Mouse (Mus musculus): ENCODE data around the gene Atp7b. TPM values are rescaled to one million over a fixed set of nuclear protein-coding genes. Genes with fewer than 3 reads are reported as not detected.

Gene Atp7b
- total RNA-seq, 1 experiment from 2014 or later = 3.9 TPM

DNA sequence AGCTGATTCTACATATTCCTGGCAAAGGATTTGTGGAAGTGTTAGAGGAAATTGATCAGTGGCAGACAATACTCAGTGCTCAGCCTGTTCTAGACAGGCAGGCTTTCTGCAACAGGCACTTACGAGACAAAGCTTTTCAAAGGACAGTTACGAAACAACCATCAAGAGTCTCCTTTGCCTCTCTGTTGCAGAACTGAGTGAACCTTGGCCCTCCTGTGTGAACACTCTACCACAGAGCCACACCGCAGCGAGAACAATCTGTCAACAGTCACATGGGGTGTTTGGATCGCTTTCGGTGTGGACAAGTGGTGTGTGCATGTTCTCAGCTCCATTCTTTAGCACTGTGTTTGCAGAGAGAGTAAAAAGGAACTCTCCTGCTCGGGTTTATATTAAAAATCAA lies 23.1 kb downstream of the Atp7b start:
- no peak for ATAC-seq (replicated peaks in 1 of 2; ENCODE audit: insufficient read depth in 1 of 2, low FRiP score in 2 of 2, low TSS enrichment in 1 of 2, low read depth in 1 of 2, poor library complexity in 2 of 2, severe bottlenecking in 2 of 2)

DNA sequence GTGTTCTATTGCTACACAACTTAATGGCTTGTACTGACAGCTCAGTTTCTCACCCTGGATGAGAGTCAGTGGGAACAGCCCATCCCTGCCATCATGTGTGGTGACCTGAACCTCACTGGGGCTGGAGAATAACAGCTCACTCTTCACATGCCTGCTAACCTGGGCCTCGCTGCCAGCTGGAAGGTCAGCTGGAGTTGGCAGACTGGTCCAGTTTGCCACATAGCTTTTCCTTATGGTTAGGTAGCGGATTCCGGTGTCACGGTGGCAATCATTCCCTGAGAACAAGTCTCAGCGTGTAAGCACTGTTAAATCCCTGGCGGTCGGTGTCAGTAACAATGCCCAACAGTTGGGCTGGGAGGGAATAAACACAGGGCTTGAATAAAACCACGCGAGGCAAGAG lies 24.0 kb downstream of the Atp7b start:
- no peak for ATAC-seq (replicated peaks in 1 of 2; ENCODE audit: insufficient read depth in 1 of 2, low FRiP score in 2 of 2, low TSS enrichment in 1 of 2, low read depth in 1 of 2, poor library complexity in 2 of 2, severe bottlenecking in 2 of 2)

DNA sequence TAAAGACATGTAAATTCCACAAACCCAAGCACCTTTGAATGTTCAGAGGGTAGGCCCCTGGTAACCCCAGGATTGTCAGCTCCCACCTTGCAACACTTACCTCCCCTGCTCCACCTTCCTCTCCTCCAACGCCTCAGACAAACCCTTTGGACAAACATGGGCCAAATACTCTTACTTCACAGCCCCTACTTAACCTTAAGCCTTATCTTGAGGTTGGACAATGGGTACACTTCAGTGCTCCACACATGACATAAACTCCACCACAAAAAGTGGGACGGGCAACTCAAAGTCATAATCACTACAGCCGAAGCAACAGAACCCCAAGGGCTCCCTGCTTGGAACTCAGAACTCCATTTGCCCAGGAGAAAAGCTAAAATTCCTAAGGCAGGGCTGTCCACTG lies 29.1 kb downstream of the Atp7b start:
- no peak for ATAC-seq (replicated peaks in 1 of 2; ENCODE audit: insufficient read depth in 1 of 2, low FRiP score in 2 of 2, low TSS enrichment in 1 of 2, low read depth in 1 of 2, poor library complexity in 2 of 2, severe bottlenecking in 2 of 2)

DNA sequence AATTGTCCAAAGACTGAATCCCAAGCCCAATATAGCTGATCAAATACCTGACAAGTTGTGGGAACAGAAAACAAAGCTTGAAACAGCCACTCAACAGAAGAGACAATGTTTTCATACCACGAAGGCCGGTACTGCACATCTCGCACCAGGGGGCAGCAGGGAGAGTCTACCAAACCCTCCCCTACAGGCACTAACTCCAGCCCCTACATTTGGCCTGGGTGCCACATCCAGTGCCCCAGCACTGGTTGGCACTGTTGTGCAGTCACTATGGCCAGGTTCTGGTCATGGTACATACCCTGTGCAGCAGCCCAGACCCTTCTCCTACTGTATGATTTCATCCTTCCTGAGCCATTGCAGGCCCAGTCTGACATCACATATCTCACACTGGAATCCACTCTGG lies 31.1 kb downstream of the Atp7b start:
- ATAC-seq (replicated peaks in 1 of 2; ENCODE audit: insufficient read depth in 1 of 2, low FRiP score in 2 of 2, low TSS enrichment in 1 of 2, low read depth in 1 of 2, poor library complexity in 2 of 2, severe bottlenecking in 2 of 2) = peak; percentile 36 to 42; a peak in 2 of 4 replicates

DNA sequence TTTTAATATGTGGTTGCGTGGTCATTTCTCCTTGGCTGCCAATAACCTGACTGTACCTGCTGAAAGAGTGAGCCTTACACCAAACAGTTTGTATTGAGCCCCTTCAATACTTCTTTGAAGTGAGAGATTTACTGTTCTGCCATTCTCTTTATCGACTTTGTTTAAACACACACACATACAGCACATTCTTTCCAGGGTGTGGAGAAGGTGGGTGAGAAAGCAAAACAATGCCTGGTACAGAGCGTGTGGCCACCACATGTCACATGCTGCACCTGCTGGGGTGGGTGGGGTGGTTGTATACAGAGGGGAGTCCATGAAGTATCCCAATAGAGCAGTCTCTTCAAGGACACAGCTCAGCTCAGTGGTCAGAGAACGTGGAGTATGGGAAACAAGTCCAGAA lies 34.9 kb downstream of the Atp7b start:
- no peak for ATAC-seq (replicated peaks in 1 of 2; ENCODE audit: insufficient read depth in 1 of 2, low FRiP score in 2 of 2, low TSS enrichment in 1 of 2, low read depth in 1 of 2, poor library complexity in 2 of 2, severe bottlenecking in 2 of 2)

DNA sequence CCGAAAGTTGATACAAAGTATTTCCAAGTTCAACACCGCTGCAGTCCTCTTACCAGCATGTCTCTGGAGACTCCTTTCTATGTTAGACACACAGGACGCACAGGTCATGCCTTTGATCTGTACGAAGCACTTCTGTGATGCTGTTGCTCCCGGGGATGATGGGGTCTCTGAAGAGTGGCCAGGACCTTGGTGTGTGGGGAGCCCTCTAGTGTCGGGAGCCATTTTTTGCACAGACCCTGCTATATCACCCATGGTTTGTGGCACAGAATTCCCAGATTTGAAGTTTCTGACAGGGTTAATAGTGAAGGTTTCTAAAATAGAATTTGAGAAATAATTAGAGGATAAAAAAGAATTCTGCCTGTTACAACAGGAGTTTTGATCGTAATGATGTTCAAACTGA lies 37.9 kb downstream of the Atp7b start:
- ATAC-seq (replicated peaks in 1 of 2; ENCODE audit: insufficient read depth in 1 of 2, low FRiP score in 2 of 2, low TSS enrichment in 1 of 2, low read depth in 1 of 2, poor library complexity in 2 of 2, severe bottlenecking in 2 of 2) = no peak

DNA sequence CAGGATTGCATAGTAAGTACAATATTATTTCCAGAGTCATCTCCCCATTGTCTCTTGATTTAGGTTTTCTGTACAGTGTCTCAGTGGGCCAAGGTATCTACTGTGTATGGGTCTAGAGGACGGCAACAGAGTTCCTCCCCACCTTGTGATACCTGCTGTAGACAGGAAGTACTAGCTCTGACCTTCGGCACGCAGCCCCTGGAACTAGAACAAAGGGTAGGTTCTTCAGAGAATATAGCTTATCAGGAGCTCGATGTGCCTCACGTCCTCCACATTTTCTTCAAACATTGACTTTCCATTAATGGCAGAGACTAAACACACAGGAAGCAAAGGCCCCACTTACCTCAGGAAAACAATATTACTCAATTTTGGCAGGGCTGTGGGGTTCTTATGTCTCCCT lies 40.6 kb downstream of the Atp7b start:
- ATAC-seq (replicated peaks in 1 of 2; ENCODE audit: insufficient read depth in 1 of 2, low FRiP score in 2 of 2, low TSS enrichment in 1 of 2, low read depth in 1 of 2, poor library complexity in 2 of 2, severe bottlenecking in 2 of 2) = no peak

DNA sequence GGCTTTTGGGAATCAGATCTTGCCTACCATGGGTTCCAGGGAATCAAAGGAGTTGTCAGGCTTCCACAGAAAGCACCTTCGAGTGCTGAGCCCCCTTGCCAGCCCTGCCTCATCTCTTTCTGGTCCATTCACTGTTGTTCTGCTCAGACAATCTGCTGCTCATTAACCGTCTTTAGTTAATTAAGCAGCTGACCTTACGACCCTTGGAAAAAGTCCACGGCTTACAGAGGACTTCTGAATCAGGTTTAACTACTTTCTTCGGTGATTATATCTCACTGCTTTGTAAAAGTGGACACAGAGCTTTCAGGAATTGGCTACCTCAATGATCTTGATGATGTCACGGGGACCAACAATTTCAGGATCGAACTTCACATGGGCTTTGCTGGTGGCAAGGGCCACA lies 42.4 kb downstream of the Atp7b start:
- no peak for ATAC-seq (replicated peaks in 1 of 2; ENCODE audit: insufficient read depth in 1 of 2, low FRiP score in 2 of 2, low TSS enrichment in 1 of 2, low read depth in 1 of 2, poor library complexity in 2 of 2, severe bottlenecking in 2 of 2)

DNA sequence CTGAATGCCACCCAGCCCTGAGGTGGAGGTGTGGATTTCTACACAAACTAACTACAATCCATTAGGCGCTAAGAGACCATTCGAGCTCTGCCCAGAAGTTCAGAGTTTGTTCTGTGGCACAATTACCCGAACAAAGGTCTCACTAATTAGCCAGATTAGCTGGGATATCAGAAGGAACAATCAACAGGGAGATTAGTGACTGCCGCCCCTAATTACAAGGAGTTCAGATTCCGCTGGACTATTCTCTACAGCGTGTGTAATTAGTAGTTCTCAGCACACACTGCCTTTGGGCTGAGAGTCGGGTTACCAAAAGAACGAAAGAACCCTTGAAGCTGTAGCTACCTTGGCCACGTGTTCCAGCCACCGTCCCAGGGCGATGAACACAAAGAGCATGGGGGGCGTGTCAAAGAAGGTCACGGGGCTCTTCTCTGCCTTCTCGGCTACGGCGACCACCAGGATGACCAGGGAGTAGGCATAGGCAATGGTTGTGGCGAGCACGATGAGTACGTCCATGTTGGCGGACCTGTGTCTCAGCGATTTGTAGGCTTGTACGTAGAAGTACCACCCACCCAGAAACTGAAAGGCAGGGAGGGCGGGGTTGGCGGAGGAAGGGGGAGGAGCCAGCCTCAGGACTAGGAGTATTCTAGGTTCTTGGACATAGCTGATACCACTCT lies 46.9 kb downstream of the Atp7b start:
- peak; percentile 47 to 72; a peak in 2 of 4 replicates for ATAC-seq (replicated peaks in 1 of 2; ENCODE audit: insufficient read depth in 1 of 2, low FRiP score in 2 of 2, low TSS enrichment in 1 of 2, low read depth in 1 of 2, poor library complexity in 2 of 2, severe bottlenecking in 2 of 2)

DNA sequence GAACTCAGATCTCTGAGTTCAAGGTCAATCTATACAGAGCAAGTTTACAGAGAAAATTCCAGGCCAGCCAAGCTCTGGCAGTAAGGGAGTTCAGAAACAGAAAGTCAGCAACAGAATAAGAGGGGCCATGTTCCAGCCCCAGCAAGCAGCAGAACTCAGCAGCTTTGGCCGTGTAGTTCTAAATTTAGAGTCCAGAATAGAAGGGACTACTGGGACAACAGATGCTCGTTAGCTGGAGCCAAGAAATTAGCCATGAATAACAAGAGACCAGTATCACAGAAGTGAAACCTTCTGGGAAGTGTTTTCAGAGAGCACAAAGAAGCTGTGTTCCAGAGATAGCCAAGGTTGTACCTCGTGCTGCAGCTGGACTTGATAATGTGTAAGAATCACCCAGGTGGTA lies 50.7 kb downstream of the Atp7b start:
- ATAC-seq (replicated peaks in 1 of 2; ENCODE audit: insufficient read depth in 1 of 2, low FRiP score in 2 of 2, low TSS enrichment in 1 of 2, low read depth in 1 of 2, poor library complexity in 2 of 2, severe bottlenecking in 2 of 2) = no peak

DNA sequence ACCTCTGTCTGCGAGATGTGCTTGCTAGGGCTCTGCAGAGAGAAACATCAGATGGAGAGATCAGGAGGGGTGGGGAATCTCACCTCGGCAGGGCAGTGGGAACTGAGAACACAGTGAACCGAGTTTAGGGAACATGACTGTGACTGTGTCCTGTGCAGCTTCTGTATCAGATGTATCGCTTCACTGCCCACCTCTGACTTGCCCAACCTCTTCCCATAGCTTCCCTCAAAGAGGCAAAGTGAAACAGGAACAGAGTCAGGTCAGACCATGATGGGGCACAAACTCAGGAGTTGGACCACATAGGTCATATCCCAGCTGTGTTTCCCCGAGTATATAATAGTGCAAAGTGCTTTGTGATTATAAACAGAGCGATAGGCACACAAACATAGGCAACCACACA lies 53.7 kb downstream of the Atp7b start:
- no peak for ATAC-seq (replicated peaks in 1 of 2; ENCODE audit: insufficient read depth in 1 of 2, low FRiP score in 2 of 2, low TSS enrichment in 1 of 2, low read depth in 1 of 2, poor library complexity in 2 of 2, severe bottlenecking in 2 of 2)

DNA sequence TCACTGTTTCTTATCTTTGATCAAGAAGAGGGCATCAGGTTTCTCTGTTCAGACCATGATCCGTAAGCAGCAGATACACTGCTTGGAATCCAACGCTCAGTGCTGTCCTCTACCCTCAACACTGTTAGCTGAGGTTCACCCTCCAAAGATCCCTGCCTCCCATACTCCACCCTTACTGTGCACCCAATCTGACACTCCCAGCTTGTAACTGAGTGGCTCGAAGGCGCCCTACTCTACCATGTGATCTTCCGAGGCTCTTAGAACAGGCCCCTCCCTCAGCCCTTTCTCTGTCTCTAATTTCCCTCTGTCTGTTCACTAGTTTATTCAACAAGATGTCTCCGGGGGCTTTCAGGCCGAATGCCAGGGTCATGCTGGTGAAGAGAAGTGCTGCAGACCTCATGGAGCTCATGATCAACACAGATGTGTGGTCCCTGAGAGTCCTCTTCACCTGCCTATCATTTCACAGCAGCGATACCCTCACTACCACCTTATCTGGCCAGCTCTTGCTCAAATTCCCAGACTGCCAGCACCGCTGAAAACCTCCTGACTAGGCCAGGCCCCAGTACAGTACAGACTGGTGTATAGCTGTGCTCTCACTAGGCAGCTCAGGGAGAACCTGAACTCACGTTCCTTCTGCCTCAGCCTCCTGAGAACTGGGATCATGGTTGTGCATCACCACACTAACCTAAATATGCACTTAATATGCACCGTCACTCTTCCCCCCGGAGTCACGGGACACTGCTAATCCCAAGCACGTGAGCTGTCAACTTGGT lies 55.2 kb downstream of the Atp7b start:
- ATAC-seq (replicated peaks in 1 of 2; ENCODE audit: insufficient read depth in 1 of 2, low FRiP score in 2 of 2, low TSS enrichment in 1 of 2, low read depth in 1 of 2, poor library complexity in 2 of 2, severe bottlenecking in 2 of 2) = no peak

DNA sequence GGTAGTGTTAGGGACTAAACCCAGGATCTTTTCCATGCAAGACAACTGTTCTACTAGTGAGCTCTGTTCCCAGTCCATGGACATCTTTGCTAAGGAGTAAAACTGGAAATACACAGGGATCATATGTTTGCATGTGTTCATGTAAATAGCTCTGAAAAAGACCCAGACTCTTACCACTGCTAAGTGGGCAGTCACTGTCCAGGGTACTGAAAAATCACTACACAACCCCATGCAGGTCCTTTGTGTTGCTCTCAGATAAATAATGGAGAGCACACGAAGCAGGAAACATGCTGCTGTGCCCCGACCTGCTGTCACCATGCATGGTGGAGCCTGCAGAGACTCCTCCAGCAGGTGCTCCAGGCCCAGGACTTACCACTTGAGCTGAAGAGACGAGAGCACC lies 64.9 kb downstream of the Atp7b start:
- no peak for ATAC-seq (replicated peaks in 1 of 2; ENCODE audit: insufficient read depth in 1 of 2, low FRiP score in 2 of 2, low TSS enrichment in 1 of 2, low read depth in 1 of 2, poor library complexity in 2 of 2, severe bottlenecking in 2 of 2)

DNA sequence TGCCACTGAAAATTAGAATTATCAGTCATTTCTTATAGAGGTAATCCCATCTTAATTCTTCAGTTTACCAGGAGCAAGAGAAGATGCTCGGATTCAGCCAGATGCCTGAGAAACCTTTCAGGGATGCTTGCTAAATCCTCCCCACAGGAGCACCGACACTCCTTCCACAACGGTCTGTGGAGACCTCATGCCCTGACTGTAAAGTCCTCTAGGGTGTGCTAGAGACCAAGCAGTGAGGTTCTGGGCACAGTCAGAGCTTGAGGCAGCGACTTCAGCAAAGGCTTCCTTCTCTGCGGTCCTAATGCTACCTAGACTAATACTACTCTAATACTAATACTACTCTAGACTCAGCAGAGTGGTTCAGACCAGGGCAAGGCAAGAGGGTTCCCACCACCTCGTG lies 67.9 kb downstream of the Atp7b start:
- peak; percentile 93 for ATAC-seq (replicated peaks in 1 of 2; ENCODE audit: insufficient read depth in 1 of 2, low FRiP score in 2 of 2, low TSS enrichment in 1 of 2, low read depth in 1 of 2, poor library complexity in 2 of 2, severe bottlenecking in 2 of 2)

DNA sequence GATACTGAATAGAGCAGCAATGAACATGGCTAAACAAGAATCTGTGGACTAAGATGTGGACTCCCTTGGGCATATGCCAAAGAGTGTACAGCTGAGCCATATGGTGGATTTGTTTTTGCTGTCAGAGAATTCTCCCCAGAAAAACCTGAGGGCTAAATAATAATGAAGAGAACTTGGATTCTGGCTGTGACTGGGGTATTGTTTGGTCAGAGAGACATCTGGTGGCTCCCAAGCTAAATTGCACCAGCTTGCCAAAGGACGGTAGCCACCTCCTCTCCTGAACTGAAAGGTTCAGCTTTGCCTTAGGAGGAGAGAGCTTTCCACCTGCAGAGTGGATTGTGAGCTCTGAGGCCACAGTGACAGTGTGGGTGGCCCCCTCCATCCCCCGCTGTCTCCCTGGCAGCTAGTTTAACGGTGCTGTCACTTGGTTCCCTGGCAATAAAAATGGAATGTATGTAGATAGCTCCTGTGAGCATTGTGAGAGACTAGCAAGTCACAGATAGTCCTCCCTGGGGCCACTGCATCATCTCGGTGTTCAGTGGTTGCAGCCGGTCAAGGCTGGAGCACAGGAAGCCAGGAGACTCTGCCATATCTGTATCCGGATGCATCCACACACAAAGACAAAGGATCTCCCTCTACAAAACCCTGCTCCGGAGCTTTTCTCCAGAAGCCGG lies 78.3 kb downstream of the Atp7b start:
- ATAC-seq (replicated peaks in 1 of 2; ENCODE audit: insufficient read depth in 1 of 2, low FRiP score in 2 of 2, low TSS enrichment in 1 of 2, low read depth in 1 of 2, poor library complexity in 2 of 2, severe bottlenecking in 2 of 2) = no peak

DNA sequence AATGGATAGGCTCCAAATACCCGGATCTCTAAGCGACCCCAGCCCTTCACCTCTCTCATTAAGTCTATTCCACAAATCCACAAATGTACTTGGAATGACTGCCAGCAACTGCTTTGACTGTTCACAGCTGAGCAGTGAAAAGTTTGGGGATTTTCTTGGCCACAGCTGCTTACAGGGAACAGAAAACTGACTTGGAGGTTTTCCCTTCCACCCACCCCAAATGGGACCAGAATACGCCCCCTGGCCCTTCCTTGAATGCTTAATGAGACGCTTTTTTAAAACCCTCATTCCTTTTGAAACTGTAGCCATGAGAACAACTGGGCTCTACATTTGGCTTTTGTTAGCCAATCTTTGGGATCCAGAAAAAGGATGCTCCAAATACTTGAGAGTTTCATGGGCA lies 81.9 kb downstream of the Atp7b start:
- no peak for ATAC-seq (replicated peaks in 1 of 2; ENCODE audit: insufficient read depth in 1 of 2, low FRiP score in 2 of 2, low TSS enrichment in 1 of 2, low read depth in 1 of 2, poor library complexity in 2 of 2, severe bottlenecking in 2 of 2)

DNA sequence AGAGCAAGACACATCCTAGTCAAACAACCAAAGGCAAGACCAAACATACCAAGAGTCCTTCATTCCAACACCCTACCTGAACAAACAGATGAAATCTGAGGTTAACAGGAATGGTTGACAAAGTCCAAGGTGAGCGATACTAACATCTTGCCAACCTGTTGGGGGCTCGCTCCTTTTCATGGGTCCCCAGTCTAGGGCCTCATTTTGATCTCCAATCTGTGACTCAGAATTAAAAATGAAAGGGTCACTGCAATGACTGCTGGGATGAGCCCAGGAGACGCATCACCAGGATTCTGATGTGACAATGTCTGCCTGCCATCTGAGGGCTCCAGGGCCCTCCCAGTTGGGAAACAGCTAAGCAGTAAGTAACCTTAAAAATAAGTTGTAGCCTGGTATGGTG lies 90.6 kb downstream of the Atp7b start, which contains the start of gene Ccdc70:
Gene Ccdc70 (plus strand): TSS at position 301 of the 400 bp plus-strand sequence.
- ATAC-seq (replicated peaks in 1 of 2; ENCODE audit: insufficient read depth in 1 of 2, low FRiP score in 2 of 2, low TSS enrichment in 1 of 2, low read depth in 1 of 2, poor library complexity in 2 of 2, severe bottlenecking in 2 of 2) = no peak

DNA sequence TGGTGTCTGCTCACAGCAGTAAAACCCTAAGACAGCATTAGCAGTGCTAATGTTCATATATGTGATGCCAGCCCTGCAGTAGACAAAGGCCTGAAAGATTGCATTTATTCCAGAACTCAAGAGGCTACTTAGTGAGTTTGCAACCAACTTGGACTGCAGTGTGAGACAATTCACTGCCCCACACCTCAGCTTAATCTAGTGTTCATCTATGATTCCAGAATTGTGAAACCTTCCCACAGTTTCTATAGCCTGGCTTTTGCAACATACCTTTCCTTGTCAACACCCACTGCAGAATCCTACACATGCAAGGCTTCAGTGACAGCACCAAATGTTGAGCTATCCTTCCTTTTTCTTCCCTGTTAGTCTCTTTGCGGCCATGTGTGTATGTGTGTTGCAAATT lies 93.5 kb downstream of the Atp7b start:
- ATAC-seq (replicated peaks in 1 of 2; ENCODE audit: insufficient read depth in 1 of 2, low FRiP score in 2 of 2, low TSS enrichment in 1 of 2, low read depth in 1 of 2, poor library complexity in 2 of 2, severe bottlenecking in 2 of 2) = no peak

Data from hematopoietic stem cell, adult 5-6 weeks (primary cell).